Mouse (Mus musculus): ENCODE data around the gene Sfxn4.
"Not testable (repeated sequence)": the region's sequence is repeated elsewhere in the genome, so short reads cannot be mapped to it uniquely, and the experiment has no call there.

Sfxn4 gene

DNA sequence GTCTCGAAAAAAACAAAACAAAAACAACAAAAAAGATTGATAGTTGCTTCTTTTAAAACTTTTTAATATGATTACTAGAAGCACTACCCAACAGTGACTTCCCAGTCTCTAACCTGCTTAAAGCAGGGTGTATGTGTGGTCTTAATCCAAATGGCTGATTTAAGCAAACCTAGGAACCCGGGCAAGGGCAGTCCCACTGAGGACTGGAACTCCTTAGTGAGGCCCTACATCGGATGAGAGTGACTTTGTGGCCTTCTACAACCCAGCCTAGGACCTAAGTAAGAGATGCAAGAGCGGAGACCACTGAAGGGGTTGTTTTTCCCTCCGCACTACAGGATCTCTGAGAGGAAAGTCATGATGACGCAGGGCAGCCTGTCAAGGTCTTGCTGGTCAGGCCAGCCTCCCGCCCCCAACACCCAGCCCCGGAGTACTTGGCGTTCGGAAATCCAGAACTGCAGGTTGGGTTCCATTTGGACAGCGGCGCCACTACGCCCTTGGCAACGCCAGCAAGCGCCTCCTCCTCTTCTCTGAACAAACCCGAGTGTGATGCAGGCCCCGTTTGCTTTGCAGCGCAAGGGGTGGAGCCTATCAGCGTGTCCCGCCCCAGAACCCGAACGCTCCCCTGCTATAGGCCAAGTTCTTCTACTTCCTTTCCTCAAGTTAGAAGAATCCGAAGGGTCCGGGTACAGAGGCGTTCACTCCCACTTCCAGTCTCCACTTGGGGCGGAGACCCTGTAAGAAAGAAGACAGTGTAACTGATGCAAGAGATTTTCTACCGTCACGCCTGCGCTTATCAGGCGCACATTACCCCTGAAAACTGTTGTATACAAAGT lies at the start of gene Sfxn4:
Gene Sfxn4 (minus strand): TSS at position 612 of the 833 bp plus-strand sequence.
- DNase-seq (ENCODE audit: low read depth): peak; percentile 87

DNA sequence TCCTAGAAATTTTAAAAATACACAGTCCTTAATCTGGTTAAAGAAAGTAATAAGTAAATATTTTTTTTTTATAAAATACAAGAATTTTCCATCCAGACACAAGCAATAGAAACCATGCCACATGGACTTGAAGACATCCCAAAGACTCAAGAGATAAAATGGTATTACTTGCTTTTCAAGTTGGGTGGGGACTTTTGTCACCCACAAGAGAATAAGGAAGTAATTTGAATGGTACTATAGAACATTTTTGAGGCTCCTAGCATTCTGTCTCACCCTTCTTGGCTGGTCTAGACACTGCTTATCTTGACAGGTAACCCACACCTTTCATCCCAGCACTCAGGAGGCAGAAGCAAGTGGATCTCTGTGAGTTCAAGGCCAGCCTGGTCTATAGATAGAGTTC lies 49.0 kb upstream of the Sfxn4 start:
- no peak for DNase-seq (ENCODE audit: low read depth)

DNA sequence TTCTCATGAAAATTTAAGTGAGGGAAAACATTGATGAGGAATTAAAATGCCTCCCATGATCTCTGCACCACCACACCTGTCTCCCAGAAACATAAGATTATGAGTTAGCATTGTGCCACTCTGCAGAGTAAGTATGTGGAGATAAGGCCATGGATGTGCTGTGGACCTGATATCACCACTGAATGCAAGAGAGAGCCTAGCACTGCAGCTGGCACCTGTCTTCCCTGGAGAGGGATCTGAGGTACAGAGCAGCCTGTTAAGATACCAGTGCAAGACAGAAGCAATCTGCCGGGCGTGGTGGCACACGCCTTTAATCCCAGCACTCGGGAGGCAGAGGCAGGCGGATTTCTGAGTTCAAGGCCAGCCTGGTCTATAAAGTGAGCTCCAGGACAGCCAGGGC lies 44.2 kb upstream of the Sfxn4 start:
- DNase-seq (ENCODE audit: low read depth): no peak

DNA sequence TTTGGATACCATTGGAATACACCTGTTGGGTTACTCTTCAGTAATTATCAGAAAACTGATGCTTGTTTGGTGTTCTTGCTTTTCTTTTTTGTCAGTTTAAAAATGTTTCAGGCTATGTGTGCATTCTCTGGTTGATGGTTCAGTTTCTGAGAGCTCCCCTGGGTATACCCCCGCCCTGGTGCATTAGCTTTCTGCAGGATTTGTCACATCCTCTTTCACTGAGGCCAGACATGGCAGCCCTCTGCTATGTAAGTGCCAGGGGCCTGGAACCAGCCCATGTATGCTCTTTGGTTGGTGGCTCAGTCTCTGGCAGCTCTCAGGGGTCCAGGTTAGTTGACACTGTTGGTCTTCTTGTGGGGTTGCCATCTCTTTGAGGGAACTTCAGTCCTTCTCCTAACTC lies 42.7 kb upstream of the Sfxn4 start:
- no peak for DNase-seq (ENCODE audit: low read depth)

DNA sequence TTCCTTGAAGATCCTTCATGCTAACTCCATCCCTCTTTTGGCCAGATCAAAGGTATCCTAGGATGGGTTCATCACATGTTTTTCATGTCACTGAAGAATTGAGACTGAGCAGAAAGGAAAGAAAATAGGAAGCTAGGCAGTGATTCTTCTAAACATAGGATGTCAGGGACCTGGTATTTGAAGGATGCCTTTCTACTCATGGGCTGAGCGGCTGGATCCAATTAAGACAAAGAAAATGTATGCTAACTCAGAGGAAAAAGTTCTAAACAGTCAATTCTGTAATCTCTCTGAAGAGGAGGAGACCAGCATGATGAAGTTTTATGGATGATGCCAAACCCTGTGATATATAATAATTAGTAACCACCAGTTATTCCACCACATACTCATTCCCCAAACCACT lies 41.9 kb upstream of the Sfxn4 start:
- no peak for DNase-seq (ENCODE audit: low read depth)

DNA sequence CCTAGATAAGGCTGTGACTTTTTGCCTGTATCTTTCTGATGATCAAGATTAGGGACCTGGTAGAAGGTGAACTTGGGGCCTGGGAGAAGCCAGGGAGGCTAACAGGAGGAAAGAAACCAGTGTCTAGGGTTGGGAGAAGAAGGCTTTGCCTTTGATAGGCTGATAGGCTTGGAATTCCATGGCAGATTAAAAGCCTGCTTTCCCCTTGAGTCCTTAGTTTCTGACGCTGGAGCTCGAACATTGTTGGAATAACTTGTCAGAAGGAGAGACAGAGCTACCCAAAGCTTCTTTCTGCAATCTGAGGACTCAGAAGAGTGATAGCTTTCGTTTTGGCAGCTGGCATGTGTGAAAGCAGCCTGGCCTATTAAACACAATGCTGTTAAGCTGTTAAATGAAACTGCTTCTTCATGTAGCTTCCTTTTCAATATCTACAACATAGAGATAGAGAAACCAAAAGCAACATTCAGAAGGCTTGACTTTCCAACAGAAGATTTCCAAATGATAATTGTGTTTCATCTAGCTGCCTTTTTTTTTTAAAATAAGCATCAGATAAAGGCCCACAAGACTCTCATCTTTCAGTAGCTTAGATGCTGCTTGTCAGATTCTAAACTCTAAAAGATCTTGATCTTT lies 34.1 kb upstream of the Sfxn4 start:
- no peak for DNase-seq (ENCODE audit: low read depth)

DNA sequence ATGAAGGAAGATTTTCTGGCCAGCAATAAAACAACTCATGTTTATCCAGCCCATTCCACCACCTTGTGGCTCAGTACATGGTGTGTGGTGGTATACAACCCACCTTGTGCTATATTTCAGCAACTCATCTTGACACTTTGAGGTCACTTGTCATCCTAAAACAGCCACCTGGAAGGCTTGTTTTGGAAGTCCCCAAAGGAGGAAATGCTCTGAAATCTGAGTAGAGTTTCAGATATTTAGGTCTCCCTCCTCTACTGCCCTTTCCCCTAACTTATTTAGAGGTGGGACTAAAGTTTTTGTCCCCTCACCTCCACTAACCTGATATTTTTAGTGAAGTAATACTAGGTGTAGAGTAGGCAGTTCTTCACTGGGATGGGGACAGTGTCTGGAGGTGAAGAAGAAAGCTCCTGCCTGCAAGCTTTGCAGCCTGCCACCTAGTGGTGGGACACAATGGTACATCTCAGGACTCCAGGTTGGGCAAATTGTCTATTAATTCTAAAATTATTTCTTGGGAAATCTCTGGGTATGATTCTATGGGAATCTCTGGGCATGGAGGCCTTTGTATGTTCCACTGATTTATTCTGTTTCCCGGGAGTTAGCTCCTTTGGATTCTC lies 30.8 kb upstream of the Sfxn4 start:
- peak; percentile 69 for DNase-seq (ENCODE audit: low read depth)

DNA sequence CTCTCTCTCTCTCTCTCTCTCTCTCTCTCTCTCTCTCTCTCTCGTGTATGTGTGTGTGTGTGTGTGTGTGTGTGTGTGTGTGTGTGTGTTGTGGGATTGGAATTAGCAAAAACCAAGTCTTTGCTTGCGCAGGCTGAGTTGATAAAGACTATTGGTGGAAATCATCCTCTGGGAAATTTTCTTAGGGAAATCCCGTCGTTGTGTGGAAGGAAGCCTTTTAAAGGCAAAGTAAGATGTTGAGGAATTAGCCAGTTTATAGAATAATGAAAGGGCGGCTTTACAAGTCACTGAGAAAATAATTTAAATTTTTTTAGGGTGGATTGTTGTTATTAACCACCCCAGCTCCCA lies 29.8 kb upstream of the Sfxn4 start:
- no peak for DNase-seq (ENCODE audit: low read depth)

DNA sequence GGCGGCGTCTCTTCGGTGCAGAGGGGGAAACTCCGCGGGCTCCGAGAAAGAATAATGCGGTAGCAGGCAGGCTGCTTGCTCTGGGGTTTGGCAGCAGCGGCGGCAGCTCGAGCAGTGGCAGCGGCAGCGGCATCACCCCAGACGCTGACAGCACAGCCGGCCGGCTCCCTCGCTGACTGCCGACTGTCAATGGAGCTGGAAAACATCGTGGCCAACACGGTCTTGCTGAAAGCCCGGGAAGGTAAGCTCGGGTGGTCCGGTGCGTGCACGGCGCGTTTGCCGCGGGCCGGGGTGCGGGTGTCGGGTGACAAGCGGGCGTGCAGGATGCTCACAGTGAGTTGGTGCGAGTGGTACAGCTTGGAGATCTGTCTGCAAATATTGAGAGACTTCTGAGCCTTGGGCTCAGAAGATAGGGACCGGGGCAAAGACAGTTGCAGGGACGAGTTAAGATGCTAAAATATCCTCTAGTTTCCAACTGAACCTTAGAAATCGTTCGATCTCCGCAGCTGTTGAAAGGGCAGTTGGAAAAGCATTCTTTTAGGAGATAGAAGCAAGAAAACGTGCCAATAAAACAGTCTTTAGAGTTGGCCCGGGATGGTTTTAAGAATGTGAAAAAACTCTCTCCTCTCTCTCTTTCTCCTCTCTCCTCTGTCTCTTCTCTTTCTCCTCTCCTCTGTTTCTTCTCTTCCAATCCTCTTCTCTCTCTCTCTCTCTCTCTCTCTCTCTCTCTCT lies 29.3 kb upstream of the Sfxn4 start:
- no peak for DNase-seq (ENCODE audit: low read depth)

DNA sequence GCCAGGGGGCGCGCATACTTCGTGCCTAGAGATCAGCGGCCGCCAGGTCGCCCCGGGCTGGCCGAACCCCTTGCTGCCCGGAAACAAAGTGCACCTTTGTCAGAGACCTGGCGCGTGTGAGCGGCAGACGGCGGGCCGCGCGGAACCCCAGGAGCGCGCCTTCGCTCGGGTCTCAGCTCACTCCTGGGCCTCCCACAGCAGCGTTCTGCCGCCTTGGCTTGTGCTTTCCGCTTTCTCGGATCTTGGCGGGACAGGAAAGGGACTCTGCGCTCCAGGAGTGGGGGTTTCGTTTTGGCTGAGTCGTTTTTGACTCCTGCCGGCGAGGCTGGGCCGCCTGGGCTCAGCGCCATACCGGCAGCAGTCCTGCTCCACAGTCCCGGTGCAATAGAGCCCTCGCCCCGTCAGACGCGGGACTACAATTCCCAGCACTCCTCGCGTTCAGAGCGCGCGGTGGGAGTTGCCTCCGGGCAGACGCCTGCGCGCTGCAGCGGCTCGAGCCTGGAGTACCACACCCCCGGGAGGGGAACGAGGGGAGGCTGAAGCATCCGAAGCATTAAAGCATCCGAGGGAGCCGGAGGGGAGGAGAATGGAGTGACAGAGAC lies 28.5 kb upstream of the Sfxn4 start, which contains the start of gene Grk5:
Gene Grk5 (plus strand): TSS at position 36 of the 602 bp plus-strand sequence.
- DNase-seq (ENCODE audit: low read depth): peak; percentile 90

DNA sequence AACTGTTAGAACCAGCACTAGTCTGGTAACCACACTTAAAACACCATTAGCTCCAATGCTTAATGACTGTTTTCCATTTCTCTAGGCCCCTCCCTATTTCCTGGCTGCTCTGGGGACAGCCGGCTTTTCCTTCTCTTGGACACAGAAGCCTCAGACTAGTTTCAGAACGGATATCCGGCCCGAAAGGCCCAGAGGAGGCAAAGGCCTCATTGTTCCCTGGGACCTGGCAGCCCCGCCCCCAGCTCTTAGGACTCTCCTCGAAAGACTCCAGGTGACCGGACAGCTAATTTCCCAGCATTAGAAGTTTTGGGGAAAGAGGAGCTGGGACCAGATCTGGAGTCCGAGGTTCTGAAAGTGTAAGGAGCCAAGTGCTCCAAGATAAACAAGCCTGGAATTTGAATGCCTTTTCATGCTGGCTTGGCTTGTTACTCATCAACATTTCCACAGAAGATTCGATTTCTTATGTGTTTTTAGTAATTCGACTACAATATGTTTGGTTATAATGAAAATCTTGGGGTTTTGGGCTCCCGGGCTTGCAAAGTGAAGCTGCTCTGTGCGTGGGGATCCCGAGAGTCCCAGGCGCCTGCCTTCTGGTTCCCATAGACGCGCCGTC lies 27.9 kb upstream of the Sfxn4 start:
- peak; percentile 43 for DNase-seq (ENCODE audit: low read depth)

DNA sequence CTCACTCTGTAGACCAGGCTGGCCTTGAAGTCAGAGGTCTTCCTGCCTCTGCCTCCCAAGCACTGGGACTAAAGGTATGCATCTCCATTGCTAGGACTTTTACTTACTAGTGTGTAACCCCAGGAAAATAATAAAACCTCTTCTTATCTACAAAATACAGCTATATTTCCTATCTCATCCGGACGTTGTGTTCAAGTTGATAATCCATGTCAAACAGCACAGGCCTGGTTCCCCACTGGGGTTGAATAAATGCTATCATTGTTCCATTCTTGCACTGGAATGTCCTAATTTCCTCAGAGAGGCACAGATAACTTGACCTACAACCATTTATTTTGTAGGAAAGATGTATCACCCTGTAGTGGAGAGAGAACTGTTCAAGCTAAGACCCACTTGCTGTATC lies 26.4 kb upstream of the Sfxn4 start:
- peak; percentile 54 for DNase-seq (ENCODE audit: low read depth)

DNA sequence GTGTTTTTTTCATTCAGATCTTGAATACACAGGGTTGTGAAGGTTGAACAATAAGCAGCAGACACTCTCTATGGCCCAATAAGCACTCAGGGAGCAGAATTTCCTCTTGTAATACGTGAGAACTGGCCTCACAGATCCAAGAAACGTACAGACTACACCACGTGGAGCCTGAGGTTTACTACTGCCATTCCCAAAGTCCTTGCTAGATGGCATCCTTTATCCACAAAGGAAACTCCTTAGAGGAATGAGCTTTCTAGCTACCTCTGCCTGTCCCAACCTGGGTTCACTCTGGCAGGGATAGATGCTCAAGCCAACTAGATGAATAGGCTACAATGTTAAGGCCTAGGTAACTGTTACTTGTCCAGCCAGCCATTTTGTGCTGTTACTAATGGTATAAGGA lies 21.9 kb upstream of the Sfxn4 start:
- DNase-seq (ENCODE audit: low read depth): no peak

DNA sequence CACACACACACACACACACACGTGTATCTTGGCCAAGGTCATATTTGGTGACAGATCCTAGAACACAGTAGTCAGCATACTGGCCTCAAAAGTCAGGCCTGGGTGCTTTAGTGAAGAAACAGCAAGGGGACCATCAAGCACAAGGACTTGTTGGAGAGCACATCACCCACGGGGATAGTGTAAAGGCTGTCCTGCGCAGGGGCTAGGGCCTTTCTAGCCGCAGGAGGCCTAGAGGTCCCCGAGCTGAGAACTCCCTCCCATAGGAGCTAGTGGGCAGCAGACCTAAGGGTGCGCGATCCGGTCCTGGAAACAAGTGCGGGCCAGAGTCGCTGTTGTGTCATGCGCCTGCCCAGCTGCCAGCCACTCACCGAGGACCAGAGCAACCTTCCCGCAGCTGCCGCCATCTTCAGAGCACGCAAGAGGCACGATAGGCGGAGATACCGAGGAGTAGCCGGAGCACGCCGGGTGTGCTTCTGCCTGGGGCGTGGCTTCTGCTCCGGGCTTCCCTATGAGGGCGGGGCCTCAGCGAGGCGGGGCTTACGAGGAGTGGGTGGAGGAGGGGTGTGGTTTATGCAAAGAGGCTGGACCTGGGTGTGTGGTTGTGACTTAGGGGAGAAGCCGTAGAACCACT lies 12.9 kb upstream of the Sfxn4 start, which contains the start of gene Prdx3:
Gene Prdx3 (minus strand): TSS at position 493 of the 631 bp plus-strand sequence.
- DNase-seq (ENCODE audit: low read depth): peak; percentile 93

DNA sequence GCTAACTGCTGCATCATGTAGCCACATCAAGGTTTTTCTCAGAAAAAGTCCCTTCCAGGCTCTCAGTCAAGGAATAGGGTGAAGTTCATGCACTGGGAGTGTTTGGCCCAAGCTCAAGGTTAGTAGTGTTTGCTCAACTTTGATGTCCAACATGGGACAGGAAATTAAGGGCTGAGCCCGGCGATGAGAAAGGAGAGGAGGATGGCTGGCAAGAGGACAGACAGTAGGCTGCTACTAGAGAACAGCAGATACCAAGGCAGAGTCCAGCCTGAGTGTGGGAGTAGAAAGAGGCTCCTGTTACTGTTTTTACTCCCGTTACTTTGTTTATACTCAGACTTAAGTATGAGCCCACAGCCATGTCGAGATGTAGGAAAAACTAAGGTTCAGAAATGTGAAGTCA lies 12.2 kb upstream of the Sfxn4 start:
- peak; percentile 39 for DNase-seq (ENCODE audit: low read depth)

DNA sequence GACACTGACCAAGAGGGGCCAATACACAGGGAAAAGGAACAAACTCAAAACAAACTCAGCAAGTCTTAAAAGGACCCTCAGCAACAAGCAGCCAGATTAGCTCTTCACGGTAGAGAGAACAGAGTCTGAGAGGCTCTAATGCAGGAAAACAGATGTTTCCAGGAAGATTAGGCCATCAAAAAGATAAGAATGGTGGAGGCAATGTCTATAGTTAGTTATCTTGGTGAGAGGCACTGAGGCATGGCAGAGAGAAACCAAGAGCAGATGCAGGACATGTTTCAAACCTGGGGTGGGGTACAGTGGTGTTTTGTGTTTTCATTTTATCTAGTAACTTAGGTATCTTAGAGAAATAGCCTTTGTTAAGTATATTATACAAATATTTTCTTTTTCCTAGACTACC lies 11.0 kb upstream of the Sfxn4 start:
- peak; percentile 67 for DNase-seq (ENCODE audit: low read depth)

DNA sequence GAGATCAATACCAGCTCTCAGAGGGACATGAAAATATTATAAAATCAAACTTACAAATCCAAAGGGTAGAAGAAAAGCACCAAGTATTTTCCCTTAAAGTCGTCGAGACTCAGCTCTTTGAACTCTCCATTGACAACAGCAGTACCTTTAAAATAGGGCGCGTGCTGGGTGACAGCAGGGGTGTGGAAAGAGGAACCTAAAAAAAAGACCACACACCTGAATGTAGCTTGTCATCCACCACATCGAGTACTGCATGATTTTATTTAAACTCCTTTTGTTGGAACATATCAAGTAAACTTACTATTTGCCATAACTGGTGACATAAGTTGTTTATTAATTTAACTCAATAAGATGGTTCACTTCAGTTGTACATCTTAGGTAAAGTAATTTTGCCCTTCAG lies 10.1 kb upstream of the Sfxn4 start:
- DNase-seq (ENCODE audit: low read depth): no peak

DNA sequence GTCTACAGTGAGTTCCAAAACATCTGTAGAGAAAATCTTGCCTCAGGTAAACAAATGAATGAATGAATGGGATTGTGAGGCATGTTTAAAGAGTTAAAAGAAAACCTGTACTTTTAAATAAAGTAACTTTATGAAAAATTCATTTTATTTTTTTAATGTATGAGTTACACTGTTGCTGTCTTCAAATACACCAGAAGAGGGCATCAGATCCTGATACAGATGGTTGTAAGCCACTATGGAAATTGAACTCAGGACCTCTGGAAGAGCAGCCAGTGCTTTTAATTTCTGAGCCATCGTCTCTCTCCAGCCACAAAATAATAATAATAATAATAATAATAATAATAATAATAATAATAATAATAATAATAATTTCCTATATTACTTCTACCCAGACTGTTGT lies 9.2 kb upstream of the Sfxn4 start:
- DNase-seq (ENCODE audit: low read depth): no peak

DNA sequence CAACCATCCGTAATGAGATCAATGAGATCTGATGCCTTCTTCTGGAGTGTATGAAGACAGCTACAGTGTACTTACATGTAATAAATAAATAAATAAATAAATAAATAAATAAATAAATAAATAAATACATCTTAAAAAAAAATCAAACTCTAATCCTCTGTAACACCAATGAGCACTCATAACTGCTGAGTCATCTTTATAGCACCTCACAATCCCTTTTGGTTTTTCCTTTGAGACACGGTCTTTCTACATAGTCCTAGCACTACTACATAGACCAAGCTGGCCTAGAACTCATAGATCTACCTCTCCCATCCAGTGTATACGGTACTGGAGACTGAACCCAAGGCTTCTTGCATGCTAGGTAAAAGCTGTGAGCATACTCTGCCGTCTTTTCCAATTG lies 4.9 kb upstream of the Sfxn4 start:
- not testable (repeated sequence) for DNase-seq (ENCODE audit: low read depth)

DNA sequence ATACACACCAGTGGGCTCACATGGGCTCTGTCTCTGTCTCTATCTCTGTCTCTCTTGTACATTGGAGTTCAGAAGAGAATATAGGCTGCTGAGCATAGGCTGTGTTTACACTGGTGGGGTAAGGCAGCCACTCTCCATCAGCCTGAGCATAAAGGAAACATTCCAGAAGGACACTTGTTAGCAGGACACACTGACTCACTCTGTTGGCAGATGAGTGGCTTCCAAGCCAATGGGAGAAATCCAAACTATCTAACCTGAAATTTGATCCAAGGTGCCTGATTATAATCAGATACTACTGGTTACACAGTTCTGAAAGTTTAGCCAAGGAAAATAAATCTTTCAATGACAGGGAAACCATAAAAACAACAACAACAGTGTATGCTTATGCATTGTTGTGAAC lies 15.5 kb downstream of the Sfxn4 start:
- no peak for DNase-seq (ENCODE audit: low read depth)

DNA sequence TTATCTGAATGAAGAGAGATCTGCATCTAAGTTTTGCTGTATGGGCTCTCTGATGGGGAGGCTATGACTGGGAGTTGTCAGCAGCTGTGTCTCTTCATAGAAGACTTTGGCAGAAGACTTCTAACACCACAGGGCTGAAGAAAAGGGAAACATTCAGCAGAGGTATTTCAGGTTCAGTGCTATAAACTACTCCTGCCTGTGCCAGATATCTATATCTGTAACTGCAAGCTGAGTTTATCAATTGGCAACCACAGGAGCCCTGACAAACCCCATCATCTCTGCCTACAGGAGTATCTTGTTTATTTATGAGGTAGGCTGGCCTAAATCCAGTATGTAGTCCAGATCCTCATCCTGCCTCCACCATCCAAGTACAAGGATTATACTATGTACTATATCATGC lies 18.0 kb downstream of the Sfxn4 start:
- DNase-seq (ENCODE audit: low read depth): peak; percentile 24

Data from c-Kit-positive CD71-positive TER-119-negative erythroid progenitor cells, embryonic 14.5 days (primary cell).